Mouse (Mus musculus): ENCODE results near the gene Phf1. TPM values are rescaled to one million over a fixed set of nuclear protein-coding genes. Genes with fewer than 3 reads are reported as not detected.

The Phf1 gene
- polyA plus RNA-seq, 1 experiment from 2014 or later = 1.8 TPM

DNA sequence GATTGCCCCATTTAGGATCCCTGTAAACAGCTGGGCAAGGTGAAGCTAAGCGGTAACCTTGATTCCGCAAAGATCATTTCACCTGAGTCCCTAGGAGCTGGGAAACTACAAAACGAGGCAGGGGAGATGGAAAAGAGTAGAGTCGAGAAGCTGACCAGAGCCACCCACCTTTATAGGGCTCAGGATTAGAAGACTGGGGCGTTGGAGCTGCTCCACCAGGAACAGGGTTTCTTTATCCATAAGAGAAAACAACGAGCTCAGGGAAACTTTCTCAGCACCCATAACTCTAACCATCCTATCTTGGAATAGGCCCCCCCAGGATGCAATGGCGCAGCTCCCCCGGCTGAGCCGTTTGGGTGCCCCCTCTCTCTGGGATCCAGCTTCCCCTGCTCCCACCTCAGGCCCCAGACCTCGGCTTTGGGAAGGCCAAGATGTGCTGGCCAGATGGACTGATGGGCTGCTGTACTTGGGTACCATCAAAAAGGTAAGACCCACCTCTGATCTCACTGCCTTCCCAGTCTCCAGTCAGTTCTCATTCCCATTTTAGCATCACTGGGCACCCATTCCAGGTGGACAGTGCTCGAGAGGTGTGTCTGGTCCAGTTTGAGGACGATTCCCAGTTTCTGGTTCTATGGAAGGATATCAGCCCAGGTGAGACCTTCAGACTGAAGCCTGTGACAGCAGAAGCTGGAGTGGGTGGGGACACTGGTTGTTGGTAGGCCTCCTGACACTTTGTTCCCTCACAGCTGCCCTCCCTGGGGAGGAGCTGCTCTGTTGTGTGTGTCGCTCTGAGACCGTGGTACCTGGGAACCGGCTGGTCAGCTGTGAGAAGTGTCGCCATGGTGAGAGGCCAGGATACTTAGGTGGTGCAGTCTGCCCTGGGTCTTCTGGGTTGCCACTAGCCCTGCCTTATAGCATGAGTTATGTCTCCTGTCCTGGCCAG is 1.3 kb downstream of the Phf1 start:
- peaks cover 71% of the 10 kb centered on the region for H3K36me3 ChIP-seq (replicated peaks)
- H3K4me2 ChIP-seq = peak overlapping the region; percentile 94
- peaks cover 48% of the 10 kb centered on the region for H3K4me1 ChIP-seq (replicated peaks)
- no peak overlapping the region for H3K27ac ChIP-seq (replicated peaks)
- WGBS (ENCODE audit: insufficient replicate concordance) = 75% methylated on average over 16 of the region's 16 CpGs
- ATAC-seq (ENCODE audit: insufficient read depth) = no peak
- H3K9ac ChIP-seq = no peak overlapping the region; the same call in 1 of the 2 replicates
- H3K27me3 ChIP-seq = no peaks in the 10 kb centered on the region
- H3K4me3 ChIP-seq (replicated peaks) = peak overlapping the region; percentile 77
- H3K9me3 ChIP-seq (replicated peaks) = no peaks in the 10 kb centered on the region

DNA sequence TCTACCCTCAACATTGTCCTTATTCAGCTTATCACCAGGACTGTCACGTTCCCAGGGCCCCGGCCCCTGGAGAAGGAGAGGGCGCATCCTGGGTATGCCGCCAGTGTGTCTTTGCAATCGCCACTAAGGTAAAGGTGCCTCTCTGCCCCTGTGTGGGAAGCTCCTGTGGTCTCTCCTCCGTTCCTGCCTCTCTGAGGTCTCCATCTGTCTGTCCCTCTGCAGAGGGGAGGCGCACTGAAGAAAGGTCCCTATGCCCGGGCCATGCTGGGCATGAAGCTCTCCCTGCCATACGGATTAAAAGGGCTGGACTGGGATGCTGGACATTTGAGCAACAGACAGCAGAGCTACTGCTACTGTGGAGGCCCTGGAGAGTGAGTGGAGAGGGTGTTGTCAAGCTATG is 2.2 kb downstream of the Phf1 start:
- no peak overlapping the region for H3K4me2 ChIP-seq
- H3K9me3 ChIP-seq (replicated peaks) = no peaks in the 10 kb centered on the region
- peaks cover 62% of the 10 kb centered on the region for H3K36me3 ChIP-seq (replicated peaks)
- 75% methylated on average over 9 of the region's 9 CpGs for WGBS (ENCODE audit: insufficient replicate concordance)
- H3K27ac ChIP-seq (replicated peaks) = no peak overlapping the region
- no peaks in the 10 kb centered on the region for H3K27me3 ChIP-seq
- no peak overlapping the region for H3K9ac ChIP-seq
- no peak for ATAC-seq (ENCODE audit: insufficient read depth)
- no peak overlapping the region for H3K4me3 ChIP-seq (replicated peaks)
- H3K4me1 ChIP-seq (replicated peaks) = peaks cover 51% of the 10 kb centered on the region

DNA sequence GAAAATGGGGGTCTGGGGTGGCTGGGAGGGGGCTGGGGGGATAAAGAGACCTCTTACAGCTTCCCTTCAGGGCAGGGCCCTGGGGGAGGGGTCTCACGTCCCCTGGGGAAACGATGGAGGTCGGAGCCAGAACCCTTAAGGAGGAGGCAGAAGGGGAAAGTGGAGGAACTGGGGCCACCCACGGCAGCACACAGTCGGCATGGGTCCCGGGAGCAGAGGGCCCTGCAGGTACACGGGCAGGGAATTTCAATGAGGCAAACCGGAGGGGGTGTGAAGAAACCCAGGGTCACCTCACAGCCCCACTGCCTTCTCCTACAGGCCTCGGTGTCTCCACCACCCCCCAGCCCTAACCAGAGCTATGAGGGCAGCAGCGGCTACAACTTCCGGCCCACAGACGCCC is 3.6 kb downstream of the Phf1 start:
- ATAC-seq (ENCODE audit: insufficient read depth) = no peak
- WGBS (ENCODE audit: insufficient replicate concordance) = 81% methylated on average over 12 of the region's 12 CpGs
- Histone ChIP-seq H3K36me3 (replicated peaks) (peaks cover 48% of the 10 kb centered on the region), H3K9ac (no peak overlapping the region), H3K4me1 (replicated peaks) (peaks cover 66% of the 10 kb centered on the region), H3K27ac (replicated peaks) (no peak overlapping the region), H3K9me3 (replicated peaks) (no peaks in the 10 kb centered on the region), H3K4me3 (replicated peaks) (no peak overlapping the region), H3K4me2 (no peak overlapping the region), H3K27me3 (no peaks in the 10 kb centered on the region)

DNA sequence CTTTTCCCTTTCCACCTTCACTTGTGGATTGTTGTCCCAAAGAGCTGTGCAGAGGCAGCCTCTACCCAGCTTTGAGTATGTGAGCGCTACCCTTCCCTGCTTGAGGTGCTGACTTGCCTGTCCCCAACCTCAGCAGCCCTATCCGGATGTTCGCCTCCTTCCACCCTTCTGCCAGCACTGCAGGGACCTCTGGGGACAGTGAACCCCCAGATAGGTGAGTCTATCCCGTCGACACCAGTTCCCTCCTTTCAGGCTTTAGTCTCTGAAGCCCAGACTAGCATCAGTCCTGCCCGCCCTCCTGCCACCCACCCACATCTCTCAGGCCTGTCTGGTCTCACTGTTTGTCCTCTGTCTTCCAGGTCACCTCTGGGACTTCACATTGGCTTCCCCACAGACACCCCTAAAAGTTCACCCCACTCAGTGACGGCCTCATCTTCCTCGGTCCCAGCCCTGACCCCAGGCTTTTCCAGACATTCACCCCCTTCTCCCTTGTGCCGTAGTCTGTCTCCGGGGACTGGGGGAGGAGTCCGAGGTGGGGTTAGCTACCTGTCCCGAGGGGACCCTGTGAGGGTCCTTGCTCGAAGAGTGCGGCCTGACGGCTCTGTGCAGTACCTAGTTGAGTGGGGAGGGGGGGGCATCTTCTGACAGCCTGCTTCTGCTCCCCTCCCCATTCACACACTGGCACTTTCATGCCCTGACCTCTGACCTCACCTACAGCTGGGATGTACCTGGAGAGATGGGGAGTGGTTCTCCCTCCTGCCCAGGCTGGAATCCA is 4.3 kb downstream of the Phf1 start:
- H3K4me2 ChIP-seq = peak overlapping the region; percentile 97
- WGBS (ENCODE audit: insufficient replicate concordance) = 78% methylated on average over 15 of the region's 15 CpGs
- ATAC-seq (ENCODE audit: insufficient read depth) = no peak
- peak overlapping the region; percentile 77; the same call in 1 of the 2 replicates for H3K4me3 ChIP-seq (replicated peaks)
- no peak overlapping the region for H3K27ac ChIP-seq (replicated peaks)
- H3K27me3 ChIP-seq = no peaks in the 10 kb centered on the region
- no peaks in the 10 kb centered on the region for H3K9me3 ChIP-seq (replicated peaks)
- H3K36me3 ChIP-seq (replicated peaks) = peaks cover 42% of the 10 kb centered on the region
- peaks cover 72% of the 10 kb centered on the region for H3K4me1 ChIP-seq (replicated peaks)
- no peak overlapping the region for H3K9ac ChIP-seq

DNA sequence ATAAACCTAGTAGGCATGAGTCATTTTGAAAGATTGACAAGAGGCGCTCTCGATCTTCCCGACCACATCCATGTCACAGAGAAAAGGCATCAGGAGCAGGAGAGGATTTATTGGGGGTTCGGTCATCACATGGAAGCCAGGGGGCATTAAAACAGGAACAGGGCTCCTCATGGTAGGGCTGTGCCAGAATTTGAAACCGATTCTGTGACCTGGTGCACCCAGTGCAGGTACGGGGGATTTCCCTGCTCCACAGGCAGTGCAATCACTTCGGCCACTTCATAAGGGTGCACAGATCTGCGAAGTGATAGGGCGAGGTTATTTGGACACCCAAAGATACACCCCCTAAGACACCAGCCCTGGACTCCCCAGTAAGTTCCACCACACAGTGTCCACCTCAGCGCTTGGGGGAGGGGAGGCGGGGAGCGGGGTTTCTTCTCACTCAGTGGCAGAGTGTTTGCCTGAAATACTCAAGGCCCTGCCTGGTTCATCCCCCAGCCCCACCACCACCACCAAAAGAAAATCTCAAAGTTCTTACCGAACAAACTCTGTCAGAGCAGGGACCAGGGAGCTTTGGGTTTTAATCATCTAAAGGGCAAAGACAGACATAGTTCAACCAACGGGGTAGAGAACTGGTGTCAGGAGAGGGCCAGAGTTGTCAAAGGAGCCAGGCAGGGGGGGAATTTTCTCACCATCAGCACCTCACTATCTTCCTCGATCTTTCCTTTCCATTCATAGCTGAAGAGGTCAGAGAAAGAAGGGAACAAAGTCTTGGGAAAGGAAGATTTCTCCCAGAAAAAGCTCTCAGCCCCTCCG is 5.2 kb downstream of the Phf1 start:
- Histone ChIP-seq H3K9me3 (replicated peaks) (no peaks in the 10 kb centered on the region), H3K4me3 (replicated peaks) (peak overlapping the region; percentile 77), H3K36me3 (replicated peaks) (peaks cover 39% of the 10 kb centered on the region), H3K27ac (replicated peaks) (peak overlapping the region; percentile 83), H3K4me1 (replicated peaks) (peaks cover 67% of the 10 kb centered on the region), H3K27me3 (no peaks in the 10 kb centered on the region), H3K9ac (peak overlapping the region; percentile 75), H3K4me2 (peak overlapping the region; percentile 97)
- 42% methylated on average over 16 of the region's 16 CpGs for WGBS (ENCODE audit: insufficient replicate concordance)
- no peak for ATAC-seq (ENCODE audit: insufficient read depth)

DNA sequence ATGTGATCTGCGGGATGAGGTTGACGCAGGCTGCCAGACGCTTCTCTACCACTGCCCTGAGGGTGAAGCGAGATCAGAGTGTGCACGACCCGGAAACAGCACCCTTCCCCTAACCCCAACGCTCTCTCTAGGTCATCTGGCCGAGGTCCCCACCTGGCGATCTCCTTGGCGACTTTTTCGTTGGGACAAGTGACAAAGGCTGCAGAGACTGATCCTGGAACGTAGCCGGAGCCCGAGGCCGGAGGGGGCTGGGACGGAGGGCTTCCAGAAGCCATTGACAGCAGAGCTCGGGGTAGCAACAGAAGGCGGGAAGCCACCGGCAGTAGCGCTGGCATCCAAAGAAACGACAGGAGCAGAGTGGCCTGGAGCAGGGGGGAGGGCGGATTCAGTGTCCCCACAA is 5.9 kb downstream of the Phf1 start:
- H3K4me1 ChIP-seq (replicated peaks) = peaks cover 61% of the 10 kb centered on the region
- no peak for ATAC-seq (ENCODE audit: insufficient read depth)
- no peaks in the 10 kb centered on the region for H3K27me3 ChIP-seq
- H3K4me2 ChIP-seq = peak overlapping the region; percentile 97
- H3K4me3 ChIP-seq (replicated peaks) = peak overlapping the region; percentile 77
- WGBS (ENCODE audit: insufficient replicate concordance) = under 1% methylated on average over 22 of the region's 22 CpGs
- peaks cover 39% of the 10 kb centered on the region for H3K36me3 ChIP-seq (replicated peaks)
- peak overlapping the region; percentile 75 for H3K9ac ChIP-seq
- no peaks in the 10 kb centered on the region for H3K9me3 ChIP-seq (replicated peaks)
- peak overlapping the region; percentile 83 for H3K27ac ChIP-seq (replicated peaks)

DNA sequence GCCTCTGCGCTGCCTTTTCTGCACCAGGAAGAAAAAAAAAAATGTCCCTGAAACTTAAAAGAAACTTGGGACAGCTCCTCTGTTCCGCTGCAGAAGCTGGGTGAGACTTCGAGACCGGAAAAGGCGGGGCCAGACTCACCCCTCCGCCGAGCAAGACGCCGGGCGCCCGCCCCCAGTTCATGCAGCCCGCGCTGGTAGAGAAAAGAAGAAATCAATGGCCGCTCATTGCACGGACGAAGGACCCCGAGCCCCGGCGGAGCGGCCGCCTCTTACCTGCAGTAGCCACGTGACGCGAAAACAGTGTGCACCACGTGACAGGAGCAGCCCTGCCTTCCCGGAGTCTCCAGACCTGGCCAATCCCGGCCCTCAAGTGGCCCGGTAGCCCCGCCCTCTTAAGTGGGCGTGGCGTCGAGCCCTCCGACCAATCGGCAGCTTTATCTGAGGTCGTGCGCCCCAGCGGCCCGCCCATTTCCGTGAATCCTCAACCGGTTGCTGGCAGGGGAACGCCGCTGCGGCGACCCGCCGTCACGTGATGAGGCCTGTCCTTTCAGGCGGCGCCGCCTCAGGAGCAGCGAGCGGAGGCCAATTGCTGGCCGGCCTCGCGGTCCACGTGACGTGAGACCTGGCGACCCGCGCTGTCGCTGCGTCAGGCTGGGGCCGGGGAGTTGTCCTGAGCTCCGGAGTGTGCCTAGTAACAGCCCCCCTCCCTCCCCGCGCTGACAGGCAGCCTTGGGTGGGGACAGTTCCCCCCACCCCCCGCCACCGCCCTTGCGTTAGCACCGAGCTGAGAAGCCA is 6.5 kb downstream of the Phf1 start, which contains the start of gene Cuta:
Gene Cuta, minus strand, starts transcription at position 392 of the 795 bp plus-strand sequence.
- under 1% methylated on average over 69 of the region's 70 CpGs for WGBS (ENCODE audit: insufficient replicate concordance)
- Histone ChIP-seq H3K27me3 (no peaks in the 10 kb centered on the region), H3K27ac (replicated peaks) (peak within 1 kb of the TSS; percentile 96), H3K4me1 (replicated peaks) (peaks cover 54% of the 10 kb centered on the region), H3K36me3 (replicated peaks) (peaks cover 35% of the 10 kb centered on the region), H3K4me3 (replicated peaks) (peak within 1 kb of the TSS; percentile 77), H3K9me3 (replicated peaks) (no peaks in the 10 kb centered on the region), H3K4me2 (peak within 1 kb of the TSS; percentile 97), H3K9ac (peak within 1 kb of the TSS; percentile 83)
- ATAC-seq (ENCODE audit: insufficient read depth) = peak; percentile 92

DNA sequence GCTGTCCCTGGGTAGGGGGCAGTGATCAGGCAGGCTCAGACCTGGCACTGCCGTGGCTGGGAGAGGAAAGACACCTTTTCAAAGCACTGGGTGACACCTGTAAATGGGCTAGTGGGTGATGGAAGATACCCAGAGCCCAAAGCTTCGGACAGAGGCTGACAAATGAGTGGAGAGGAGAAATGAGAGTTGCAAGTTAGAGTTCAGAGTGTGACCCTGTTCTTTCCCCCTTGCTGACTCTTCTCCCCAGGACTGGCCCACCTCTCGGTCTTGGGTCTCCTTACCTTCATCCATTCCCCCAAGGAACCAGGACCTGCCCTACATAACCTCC is 7.1 kb downstream of the Phf1 start:
- H3K36me3 ChIP-seq (replicated peaks) = peaks cover 29% of the 10 kb centered on the region
- no peaks in the 10 kb centered on the region for H3K9me3 ChIP-seq (replicated peaks)
- H3K4me1 ChIP-seq (replicated peaks) = peaks cover 53% of the 10 kb centered on the region
- 0 out of 2 replicates have a peak, but pooled peaks cover 2% of the 10 kb centered on the region for H3K27me3 ChIP-seq
- H3K9ac ChIP-seq = peak overlapping the region; percentile 83
- peak overlapping the region; percentile 77 for H3K4me3 ChIP-seq (replicated peaks)
- peak overlapping the region; percentile 97 for H3K4me2 ChIP-seq
- H3K27ac ChIP-seq (replicated peaks) = peak overlapping the region; percentile 96
- WGBS (ENCODE audit: insufficient replicate concordance) = 5% methylated on average over 3 of the region's 3 CpGs
- ATAC-seq (ENCODE audit: insufficient read depth) = no peak

DNA sequence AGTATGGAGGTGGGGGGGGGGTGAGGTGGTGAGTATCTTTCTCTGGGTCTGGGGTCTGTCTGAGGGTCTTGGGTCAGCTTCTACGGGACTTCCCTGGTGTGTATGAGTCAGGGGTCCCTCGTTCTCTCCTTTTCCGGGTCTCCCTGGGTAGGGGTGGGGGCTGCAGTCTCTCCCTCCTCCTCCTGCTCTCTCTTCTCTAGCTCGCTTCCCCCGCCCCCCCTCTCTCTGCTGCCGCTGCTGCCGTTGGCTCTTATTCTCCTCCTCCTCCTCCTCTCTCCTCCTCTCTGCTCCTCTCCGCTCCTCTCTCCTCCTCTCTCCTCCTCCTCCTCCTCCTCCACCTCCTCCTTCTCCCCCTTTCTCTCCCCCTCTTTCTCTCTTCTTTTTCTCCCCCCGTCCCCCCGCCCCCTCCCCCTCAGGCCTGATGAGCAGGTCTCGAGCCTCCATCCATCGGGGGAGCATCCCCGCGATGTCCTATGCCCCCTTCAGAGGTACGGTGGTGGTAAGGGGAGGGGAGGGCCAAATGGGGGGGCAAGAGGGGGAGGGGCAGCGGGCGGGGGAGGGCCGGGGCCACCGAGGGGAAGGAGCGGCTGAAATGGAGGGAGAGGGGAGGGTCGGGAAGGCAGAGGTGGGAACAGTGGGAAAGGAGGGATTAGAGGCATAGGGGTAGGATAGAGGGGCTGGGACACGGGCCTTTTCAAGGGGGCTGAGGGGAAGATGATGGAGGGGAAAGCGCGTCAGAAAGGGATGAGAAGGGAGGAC is 8.4 kb downstream of the Phf1 start, which contains the start of gene Syngap1:
Gene Syngap1, plus strand, starts transcription at position 223 of the 759 bp plus-strand sequence.
- Histone ChIP-seq H3K36me3 (replicated peaks) (peaks cover 16% of the 10 kb centered on the region), H3K4me3 (replicated peaks) (peak within 1 kb of the TSS; percentile 77), H3K27ac (replicated peaks) (peak within 1 kb of the TSS; percentile 96), H3K4me1 (replicated peaks) (peaks cover 59% of the 10 kb centered on the region), H3K9ac (peak within 1 kb of the TSS; percentile 83), H3K27me3 (peaks cover 14% of the 10 kb centered on the region; the same call in 1 of the 2 replicates), H3K4me2 (peak within 1 kb of the TSS; percentile 97), H3K9me3 (replicated peaks) (no peaks in the 10 kb centered on the region)
- 8% methylated on average over 19 of the region's 24 CpGs for WGBS (ENCODE audit: insufficient replicate concordance)
- ATAC-seq (ENCODE audit: insufficient read depth) = no peak
